Mouse (Mus musculus): ENCODE measurements at regions not wholly inside any gene's neighbourhood (a gene's known extent, or its start where the extent isn't known, plus 50 kb on each side); places are given as distances from the start of the nearest gene placed in this dataset.
"Not testable (repeated sequence)": the region's sequence is repeated elsewhere in the genome, so short reads cannot be mapped to it uniquely, and the experiment has no call there.

DNA sequence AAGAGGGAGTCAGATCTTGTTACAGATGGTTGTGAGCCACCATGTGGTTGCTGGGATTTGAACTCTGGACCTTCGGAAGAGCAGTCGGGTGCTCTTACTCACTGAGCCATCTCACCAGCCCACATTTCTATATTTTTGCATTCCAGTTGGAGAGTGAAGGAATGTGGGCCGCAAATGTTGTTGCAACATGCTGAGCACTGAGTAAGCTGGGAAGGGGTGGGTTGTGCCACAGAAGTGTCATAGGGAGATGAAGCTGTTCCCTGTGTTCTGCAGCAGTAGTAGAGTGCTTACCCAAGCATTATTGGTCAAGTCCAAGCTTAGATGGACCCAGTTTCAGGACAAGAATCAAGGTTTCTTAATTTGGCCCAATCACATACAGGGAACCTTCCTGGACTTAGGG is 169.1 kb upstream of the Cdkn3 start:
- no peak for DNase-seq

DNA sequence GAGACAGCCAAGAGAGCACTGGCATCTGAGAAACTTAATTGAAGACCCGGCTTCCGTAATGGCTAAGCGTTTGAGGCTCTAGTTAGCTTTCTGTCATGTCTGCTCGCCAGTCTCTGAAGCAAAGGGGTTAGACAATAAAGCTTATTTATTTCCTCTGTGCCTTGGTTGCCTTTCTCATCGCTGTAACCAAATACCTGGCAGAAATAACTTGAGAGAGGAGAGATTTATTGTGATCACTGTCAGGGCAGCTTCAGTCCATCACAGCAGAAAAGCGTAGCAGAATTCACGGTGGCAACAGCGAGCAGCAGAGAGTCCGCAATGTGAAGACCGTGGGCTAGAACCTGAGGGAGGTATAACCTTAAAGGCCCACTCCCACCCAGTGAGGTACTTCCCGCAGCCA is 174.2 kb upstream of the Cdkn3 start:
- DNase-seq = no peak

DNA sequence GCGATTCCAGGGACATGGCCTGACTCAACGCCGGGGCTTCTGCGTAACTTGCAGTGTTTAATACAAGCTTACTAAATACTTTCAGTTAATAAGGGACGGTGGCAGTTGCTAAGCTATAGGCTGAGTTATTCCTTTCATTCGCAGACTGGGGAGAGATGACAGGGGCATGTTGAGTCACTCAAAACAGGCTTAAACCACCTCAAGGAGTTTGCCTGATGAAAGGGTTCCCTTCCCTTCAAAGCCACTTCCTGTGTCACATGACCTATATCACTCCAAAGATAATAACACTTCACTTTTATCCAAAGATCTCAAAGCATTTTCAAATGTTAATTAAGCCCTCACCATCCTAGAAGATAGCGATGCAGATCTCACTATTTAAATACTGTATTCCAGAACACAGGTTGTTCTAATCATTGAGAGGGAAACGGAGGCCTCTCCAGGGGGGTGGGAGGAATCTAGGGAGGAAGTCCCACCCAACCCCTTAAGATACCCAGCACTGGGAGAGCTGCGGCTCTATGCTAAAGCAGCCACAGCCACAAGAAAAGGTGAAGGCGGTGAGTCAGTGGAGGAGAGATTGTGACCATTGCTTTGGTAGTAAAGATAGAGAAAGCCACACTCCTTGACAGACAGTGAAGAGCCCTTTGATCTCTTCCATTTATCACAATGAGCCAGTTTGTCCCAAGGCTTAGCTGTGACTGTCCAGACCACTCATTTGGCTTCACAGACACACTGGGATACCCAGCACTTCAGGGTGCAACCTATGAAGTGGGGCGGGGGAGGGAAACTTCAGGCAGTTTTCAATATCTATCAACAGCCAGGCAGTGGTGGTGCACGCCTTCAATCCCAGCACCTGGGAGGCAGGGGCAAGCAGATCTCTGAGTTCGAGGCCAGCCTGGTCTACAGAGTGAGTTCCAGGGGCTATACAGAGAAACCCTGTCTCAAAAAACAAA is 182.0 kb upstream of the Cdkn3 start:
- DNase-seq = no peak

DNA sequence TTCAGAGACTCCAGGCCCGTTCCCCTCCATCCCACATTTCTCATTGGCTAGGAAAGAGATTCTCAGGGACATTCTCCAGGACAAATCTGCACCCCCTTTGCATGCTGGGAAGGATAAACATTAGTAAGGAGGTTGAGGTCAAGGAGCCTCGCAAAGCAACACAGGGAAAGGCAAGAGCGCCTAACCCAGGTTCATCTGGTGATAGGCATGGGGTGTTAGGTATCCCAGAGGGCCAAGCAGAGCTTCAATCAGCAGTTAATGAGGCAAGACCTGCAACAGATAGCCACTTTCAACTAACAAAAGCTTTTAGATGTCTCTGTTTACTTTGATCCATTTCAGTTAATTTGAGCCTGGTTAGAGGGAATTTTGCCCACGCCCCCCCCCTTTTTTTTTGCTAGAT is 184.5 kb upstream of the Cdkn3 start:
- DNase-seq = no peak

DNA sequence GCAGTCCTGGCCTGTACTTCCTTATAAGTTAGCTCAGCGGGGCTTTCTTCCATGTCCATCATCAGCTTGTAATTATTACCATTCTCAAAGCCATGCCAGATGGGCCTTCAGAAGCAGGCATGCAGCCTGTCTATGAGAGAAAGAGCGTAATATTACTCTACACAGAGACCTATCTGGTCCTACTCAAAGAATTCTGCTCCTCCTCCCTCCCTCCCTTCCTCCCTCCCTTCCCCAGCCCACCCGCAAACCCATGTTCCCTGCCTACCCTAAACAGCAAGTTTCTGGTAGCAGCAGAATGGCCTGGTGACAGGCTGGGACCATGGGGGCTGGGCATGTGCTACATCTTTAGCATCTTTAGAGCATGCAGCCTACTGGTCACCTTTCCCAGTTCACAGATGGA is 184.9 kb upstream of the Cdkn3 start:
- DNase-seq = no peak

DNA sequence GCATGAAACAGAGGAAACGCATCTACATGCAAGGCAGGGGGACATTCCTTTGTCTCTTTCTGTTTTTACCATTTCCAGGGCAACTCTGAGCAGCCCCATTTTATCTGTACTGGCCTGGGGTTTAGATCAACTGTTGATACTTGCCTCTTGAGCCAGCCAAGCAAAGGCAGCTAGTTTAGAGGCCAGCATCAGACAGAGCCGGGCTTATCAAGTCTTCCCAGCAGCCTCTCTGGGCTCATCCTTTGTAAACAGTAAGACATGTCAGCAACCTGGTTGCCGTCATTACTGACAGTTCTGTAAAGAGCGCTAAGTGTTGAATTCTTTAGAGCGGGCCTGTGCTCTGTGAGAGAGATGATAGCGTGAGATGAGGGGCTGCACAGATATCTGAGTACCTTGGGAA is 182.9 kb upstream of the Bmp4 start:
- no peak for DNase-seq

DNA sequence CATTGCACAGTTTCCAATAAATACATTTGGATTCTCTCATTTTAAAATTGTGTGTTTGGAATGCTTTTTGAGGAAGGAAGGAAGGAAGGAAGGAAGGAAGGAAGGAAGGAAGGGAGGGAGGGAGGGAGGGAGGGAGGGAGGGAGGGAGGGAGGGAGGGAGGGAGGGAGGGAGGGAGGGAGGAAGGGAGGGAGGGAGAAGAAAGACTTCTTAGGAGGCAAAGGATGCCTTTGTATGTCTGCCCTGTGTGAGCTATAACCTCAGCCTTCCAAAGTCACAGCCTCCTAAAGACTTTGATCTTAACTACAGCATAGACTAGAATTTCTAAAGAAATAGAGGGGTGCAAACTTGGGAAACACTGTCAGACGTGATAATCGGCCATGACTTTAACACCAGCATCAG is 182.5 kb upstream of the Bmp4 start:
- not testable (repeated sequence) for DNase-seq

DNA sequence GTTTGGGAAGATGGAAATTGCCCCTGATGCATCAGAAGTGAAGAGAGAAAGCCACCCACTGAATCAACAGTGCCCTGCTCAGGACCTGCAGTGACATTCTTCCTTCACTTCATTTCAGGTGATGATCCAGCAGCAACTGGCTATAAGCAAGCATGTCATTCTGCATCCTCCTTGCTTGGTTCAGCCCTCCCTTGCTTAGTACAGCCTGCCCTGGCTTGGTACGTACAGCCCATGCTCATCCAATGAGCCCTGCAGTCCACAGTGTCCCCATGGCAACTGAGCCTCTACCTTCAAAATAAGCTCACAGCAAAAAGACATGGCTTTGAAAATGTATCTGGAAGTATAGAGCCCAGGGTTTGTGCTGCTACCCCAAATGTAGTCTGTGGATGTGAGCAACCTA is 181.4 kb upstream of the Bmp4 start:
- no peak for DNase-seq

DNA sequence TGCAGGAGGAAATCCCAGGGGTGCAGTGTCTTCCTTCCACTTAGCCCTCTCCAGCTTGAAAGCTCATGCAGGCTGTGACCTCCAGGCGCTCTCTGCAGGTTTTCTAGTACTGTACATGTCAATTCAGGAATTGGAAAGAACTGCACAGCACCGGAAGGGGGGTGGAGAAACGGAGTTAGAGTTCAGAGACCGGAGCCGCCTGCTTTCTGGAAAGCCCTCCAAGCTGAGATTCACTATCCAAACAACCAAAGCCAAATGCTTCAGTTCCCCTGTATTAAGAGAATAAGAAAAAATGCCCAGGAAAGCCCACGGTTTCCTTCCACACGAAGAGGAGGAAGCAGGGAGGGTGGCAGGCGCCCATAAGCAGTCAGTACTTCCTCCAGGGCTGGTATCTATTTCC is 178.8 kb upstream of the Bmp4 start:
- no peak for DNase-seq

DNA sequence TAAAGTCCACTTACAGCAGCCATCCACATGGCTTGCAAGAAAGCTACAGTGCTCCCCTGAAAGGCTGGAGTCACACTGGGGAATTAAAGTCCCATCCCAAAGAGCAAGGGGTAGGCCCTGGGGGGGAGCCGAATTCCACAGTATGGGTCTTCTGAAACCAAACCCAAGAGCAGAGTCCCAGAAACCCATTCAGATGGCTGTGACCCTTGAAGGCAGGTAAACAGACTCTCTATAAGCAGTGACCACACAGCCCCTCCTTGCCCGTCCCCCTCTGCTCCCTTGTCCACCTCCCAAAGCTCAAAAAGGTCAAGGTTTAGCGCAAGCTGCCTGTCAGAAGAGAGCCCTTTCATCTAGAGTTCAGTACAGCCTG is 176.9 kb upstream of the Bmp4 start:
- DNase-seq = no peak

DNA sequence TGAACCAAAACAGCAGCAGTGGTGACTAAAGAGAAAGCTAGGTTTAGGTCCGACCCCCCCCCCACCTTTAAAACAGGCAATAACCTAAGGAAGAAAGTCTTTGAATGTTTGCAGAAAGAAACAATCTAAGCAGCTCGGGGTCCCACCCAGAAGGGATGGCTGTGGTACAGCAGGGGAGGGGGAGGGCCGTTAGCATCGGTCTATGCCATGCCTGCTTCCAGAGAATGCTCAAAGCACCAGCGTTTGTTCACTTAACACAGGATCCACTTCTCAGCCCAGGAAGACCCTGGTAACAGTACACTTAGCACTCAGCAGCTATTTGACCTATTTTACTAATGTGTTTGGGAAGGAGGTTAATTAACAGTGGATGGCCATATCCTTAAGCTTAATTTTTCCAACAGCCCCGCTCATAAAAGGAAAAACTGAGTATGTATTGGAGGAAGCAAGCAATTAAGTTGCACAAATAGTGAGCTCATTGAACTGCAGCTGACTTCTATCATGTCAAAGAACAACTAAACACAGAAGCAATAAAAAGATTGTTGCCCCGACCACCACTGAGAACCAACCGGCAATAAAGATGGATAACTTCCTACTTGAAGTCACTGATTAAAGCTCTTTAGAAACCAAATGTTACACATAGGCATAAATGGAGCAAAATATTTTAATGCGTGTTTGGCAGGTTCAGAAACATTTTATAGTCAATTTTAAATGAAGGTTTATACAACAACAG is 176.4 kb upstream of the Bmp4 start:
- no peak for DNase-seq

DNA sequence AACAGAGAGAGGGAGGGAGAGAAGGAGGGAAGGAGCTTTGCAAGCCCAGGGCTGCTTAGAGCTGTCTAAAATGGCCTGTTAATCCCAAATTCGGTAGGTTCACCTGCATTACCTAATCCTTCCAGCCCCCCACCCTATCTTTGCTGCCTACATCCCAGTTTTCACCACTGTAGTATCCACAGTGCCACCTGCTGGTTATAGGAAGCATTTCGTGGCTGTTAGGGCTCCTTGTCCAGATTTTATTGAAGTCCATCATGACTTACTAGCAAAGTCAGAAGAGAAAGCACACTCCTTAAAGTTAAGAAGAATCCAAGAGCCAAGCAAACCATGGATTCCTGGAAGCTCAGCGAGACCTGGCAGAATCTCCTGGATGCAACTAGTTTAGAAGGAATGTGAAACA is 174.5 kb upstream of the Bmp4 start:
- peak; percentile 61 for DNase-seq

DNA sequence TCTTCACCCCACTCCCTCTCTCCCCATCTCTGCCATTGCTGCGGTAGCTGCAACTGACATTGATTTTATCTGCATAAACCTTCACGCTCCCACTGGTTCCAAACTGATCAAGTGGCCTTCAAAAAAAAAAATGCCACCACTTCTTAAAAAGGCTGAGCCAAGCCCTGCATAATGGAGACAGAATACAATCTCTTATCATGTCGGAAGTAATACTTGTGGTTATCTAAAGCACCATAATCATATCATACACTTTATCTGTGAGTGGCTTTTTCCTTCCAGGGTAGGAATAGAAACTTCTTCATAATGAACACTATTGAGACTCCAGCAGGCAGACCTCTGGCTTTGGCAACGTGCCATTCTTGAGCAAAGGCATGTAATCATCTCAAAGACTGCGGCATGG is 171.5 kb upstream of the Bmp4 start:
- DNase-seq = no peak

DNA sequence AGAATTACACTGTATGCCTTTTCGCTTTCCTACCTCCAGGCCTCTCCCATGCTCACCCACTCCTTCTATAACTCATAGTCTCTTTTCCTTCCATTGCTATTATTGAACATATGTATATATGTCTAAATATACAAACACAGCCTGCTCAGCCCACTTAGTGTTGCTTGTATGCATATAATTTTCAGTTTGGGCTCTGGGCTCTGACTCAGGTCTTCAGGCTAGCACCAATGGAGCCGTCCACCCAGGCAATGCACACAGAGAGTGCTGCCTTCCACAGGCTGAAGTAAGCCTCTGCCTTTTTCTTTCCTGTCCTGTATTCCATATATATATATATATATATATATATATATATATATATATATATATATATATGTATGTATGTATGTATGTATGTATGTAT is 162.8 kb upstream of the Bmp4 start:
- DNase-seq = no peak

DNA sequence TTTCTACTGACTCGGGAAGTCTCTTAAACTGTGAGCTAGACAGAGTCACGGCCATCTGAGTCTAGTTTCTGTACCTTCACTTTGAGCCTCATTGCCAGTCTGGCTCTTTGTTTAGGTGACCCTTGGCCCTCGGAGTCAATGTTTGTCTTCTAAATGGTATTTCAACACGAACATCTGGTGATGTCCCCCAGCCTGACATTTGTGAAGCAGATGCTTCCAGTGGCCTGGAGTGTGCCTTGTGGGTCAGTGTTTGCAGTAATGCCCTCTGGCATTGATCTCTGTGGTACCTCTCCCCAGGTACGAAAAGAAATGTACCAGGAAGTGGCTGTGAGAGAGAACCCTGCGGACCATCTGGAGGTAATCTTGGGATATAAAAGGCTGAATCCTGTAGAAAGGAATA is 155.7 kb upstream of the Bmp4 start:
- DNase-seq = no peak

DNA sequence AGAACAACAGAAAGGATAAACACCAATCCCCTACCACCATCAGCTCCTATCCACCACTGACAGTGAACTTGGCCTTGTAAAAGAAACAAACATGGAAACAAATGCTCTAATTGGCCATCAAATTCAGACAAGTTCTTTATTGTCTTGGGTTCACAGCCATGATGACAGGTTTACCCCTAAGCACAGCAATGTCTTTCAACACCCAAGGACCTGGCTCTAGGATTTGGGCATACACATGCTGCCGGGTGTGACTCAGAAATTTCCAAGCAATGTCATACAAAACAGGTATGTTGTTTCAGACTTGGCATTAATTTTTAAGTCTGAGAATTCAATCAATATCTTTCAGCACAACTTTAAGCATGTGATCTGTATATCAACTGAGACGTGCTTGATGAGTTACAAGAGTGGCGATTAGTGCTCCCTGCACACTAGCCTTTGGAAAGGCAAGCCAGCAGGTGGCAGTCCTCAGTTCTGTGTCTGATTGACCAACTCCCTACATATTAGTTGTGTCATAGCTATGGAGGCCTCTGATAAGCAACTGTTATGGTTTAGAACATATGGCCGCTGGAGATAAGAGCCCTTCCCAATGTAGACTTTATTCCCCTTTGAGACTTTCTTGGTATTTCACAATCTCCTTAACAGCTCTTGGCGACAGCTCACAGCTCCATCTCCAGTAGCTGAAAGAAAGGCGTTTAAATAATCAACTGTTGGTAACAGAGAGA is 149.2 kb upstream of the Bmp4 start:
- no peak for DNase-seq

DNA sequence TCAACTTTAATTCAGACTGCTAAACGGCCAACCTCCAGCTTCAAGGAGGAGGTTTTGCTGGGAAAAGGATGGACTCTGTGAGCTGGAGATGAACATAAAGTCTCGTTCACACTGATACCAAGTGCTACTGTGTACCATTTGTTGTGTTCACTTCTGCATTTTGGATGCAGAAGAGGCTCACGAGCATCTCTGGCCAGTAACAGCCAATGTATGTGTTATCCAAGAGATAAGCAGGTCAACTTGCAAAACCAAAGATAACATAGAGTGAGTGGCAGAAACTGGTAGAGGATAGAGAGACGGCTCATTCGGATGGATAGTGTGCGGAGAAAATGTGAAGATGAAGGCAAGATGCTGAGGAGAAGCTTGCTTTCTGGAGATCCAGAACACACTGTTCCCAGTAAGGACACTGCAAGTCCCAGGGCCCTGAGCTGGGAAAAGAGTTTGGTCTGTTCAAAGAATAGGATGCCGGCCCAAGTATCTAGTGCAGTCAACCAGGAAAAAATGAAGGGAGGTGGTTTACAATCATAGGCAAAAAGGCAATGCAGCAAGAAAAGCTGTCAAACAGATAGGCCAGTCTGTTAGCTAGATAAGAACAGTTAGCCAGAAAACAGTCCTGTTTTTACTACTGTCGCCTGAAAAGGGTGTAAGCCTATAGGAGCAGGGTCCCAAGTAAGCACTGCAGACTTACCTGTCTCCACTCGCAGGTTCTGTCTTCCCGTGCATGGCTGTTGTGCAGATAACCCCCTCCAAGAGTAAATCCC is 145.7 kb upstream of the Bmp4 start:
- no peak for DNase-seq

DNA sequence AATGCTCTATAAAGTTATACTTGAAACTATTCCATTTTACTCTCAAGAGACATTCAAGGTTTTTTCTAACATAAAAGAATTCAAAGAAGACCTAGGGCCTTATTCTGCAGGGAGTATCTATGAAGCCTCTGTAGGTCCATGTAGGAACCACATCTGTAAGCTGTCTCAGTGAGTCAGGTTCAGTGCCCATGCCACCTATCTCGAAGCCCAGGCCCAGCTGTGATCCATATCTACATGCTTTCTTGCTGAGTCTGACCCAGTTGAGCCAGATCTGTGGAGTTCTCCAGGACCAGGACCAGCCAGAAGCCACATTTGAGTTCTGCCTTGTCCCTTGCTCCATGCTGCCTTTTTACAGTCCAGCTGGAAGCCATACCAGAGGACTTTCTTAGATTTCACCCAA is 142.2 kb upstream of the Bmp4 start:
- no peak for DNase-seq

DNA sequence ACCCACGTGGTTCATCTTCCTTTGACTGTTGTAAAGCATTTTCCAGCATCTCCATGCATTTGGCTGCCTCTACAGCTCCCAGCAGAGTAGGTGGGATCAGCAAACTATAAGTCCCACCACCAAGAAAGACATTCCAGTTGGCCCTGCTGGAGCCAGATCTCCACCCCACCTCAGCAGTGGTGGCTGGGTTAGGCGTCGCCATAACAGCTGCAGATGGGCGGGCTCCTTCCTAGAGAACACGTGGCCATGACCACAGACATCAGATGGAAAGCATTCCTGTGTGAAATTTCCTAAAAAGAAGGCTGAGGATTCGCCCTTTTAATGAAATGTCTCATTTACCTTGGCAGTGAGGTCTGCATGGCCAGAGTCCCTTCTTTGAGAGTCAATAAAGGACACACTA is 140.0 kb upstream of the Bmp4 start:
- no peak for DNase-seq

DNA sequence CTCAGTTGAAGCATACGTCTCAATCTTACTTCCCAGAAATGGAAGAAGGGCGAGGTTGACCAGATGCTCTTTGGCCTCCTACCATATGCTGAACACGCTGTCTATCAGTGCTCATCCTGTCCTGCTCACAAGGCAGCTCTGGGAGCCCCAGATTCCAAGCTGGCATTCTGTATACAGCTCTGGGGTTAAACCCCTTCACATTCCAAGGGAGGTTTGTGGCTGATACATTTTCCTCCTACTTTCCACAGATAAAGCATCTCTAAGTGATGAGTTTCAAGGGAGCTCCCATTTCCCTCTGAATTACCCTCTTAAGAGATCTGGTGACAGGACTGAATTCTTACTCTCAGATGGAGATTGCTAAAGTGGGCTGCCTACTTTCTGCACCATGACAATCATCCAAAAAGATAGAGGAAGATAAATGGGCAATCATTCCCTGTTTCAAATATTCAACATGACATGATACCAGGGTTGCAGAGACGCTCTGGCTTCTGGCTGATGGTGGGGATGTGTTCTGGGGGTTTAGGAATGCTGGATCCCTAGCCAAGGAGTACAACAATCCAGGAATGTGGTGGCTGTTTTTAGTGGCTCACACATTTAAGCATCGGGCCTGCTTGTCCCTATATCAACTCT is 138.7 kb upstream of the Bmp4 start:
- no peak for DNase-seq

DNA sequence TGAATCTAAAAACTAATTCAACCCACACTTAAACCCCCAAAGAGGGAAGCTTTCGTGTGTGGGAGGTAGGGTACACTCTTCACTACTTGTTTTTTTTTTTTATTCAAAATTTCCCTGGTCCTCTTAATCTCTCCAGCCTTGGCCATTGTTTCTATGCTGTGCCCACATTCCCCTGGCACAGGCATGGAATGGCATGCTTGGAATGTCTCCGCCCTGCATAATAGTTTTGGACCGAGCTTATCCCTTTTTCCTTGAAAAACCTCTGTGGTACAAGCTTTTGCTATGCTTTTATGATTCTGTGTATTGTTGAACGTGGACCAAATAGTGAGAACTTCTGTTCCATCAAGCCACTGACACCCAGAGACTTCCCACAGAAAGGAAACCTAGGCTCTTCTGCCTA is 126.8 kb upstream of the Bmp4 start:
- DNase-seq = no peak

DNA sequence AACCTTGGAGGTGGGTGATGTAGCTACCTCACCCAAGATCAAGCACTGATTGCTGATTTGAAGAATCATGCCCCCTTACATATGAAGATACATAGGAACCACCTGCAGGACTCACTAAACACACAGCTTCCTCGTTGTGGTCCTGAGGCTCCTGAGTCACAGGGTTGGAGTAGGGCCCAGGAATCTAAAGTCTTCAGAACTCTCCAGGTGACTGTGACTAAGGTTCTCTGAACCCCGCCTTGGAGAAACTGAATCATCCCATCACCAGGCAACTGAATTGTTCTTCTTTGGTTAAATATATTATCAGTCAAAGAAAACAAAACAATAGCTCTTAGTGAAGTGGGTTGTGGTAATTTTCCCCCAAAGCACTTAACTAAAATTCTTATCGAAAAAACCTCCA is 125.8 kb upstream of the Bmp4 start:
- DNase-seq = no peak
